In the genomic region with DNA sequence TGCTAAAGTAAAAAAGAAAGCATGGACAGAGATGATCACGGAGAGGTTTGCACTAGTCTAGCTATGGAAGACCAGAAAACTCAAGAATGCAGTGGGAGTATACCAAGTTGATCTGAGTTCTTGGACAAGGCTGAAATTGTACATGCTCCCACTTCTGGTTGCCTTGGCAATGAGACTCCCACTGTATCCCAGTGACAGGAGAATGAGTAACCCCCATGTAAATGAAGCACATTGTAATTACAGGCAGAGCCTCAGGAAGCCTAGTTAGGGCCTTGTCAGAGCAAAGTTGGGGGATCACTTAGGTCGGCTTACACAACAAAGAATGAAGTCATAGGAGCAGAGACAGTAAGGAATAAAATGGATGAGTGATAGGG, we compare ENCODE assay signal across 27 mouse cellular contexts.
A peak's percentile ranks its signal among the peaks of the same experiment; 100 is the strongest.
DNase-seq lines count a peak whose midpoint lies in the region; ATAC-seq and TF ChIP-seq lines count a peak whose summit lies in the region.
"Had no signal": no experiment of that assay in that cellular context is flagged by ENCODE, and none has a peak within 500 bp of the region (broad histone marks: within the 10 kb centered on the region; RNA-seq: fewer than 3 reads in every experiment).

No protein-coding gene starts in this region.

- TF ChIP-seq CTCF in cortical plate, adult 2 months (IDR thresholded peaks at IDR 0.05; ENCODE audit: extremely low read depth, insufficient read depth, low read length), result no peak

- ATAC-seq in frontal cortex, adult (ENCODE audit: low TSS enrichment), result peak; percentile 77
- ATAC-seq: forebrain, embryonic 15.5 days; lung, postnatal 0 days; midbrain, embryonic 13.5 days had no signal

- H3K4me3 ChIP-seq in cortical plate, adult 2 months (ENCODE audit: insufficient read depth, low read length), result no peak overlapping the region
- H3K4me3 ChIP-seq: embryonic facial prominence, embryonic 13.5 days; forebrain, embryonic 10.5 days; forebrain, embryonic 15.5 days; hindbrain, embryonic 13.5 days; limb, embryonic 10.5 days; limb, embryonic 15.5 days; liver, embryonic 13.5 days; midbrain, embryonic 13.5 days; neural tube, embryonic 13.5 days had no signal

- peak overlapping the region; percentile 15; the same call in 1 of the 2 replicates for H3K27ac ChIP-seq in cortical plate, adult 2 months (ENCODE audit: insufficient read depth, low read length)
- H3K27ac ChIP-seq: embryonic facial prominence, embryonic 13.5 days; forebrain, embryonic 10.5 days; forebrain, embryonic 15.5 days; hindbrain, embryonic 13.5 days; limb, embryonic 10.5 days; limb, embryonic 15.5 days; liver, embryonic 13.5 days; macrophage; midbrain, embryonic 13.5 days; neural tube, embryonic 13.5 days had no signal

- no peak for TF ChIP-seq POLR2A in cortical plate, adult 2 months (IDR thresholded peaks at IDR 0.05; ENCODE audit: extremely low read depth, insufficient read depth, low read length)

- peaks cover 9% of the 10 kb centered on the region for H3K4me1 ChIP-seq in cortical plate, adult 2 months (ENCODE audit: control insufficient read depth, insufficient read depth, low read length)
- H3K4me1 ChIP-seq: embryonic facial prominence, embryonic 13.5 days; forebrain, embryonic 15.5 days; hindbrain, embryonic 13.5 days; limb, embryonic 10.5 days; limb, embryonic 15.5 days; liver, embryonic 13.5 days; midbrain, embryonic 13.5 days; neural tube, embryonic 13.5 days had no signal

- no peak for DNase-seq in frontal cortex, postnatal 25 days (ENCODE audit: low spot score in 2 of 2)
- DNase-seq in left cerebral cortex, adult 11 months (ENCODE audit: low spot score), result peak; percentile 67
- no peak for DNase-seq in left cerebral cortex, postnatal 4 days
- peak; percentile 45 to 77 for DNase-seq in left cerebral cortex, postnatal 14 days (ENCODE audit: low spot score in 2 of 2)
- no peak for DNase-seq in B cell, adult 2 months
- no peak for DNase-seq in urinary bladder, postnatal 14 days (ENCODE audit: low spot score)
- DNase-seq: adrenal gland, postnatal 14 days; cerebellum, adult 2 months; cerebellum, postnatal 25 days; gastrocnemius, postnatal 25 days; heart, adult 18-20 months; heart, postnatal 4 days; layer of hippocampus, postnatal 36 days; liver, embryonic 13.5 days; lung, adult 18-20 months had no signal

- intact Hi-C loops in left cerebral cortex, postnatal 4 days (cut with DNase I), result no loop called here
- intact Hi-C loops in left cerebral cortex, postnatal 14 days (cut with DNase I), result no loop called here

Comparison
In these comparisons a context has a peak if more than half of its experiments do, and no peak if none do; other contexts are left out.
1. DNase-seq: peak in left cerebral cortex, adult 11 months (single experiment) and left cerebral cortex, postnatal 14 days (2 of 2); none in frontal cortex, postnatal 25 days (0 of 2), left cerebral cortex, postnatal 4 days (single experiment), B cell, adult 2 months (0 of 2) and urinary bladder, postnatal 14 days (single experiment).